Mouse (Mus musculus) right cerebral cortex, adult 2 months (tissue): ENCODE measurements around the gene C2cd6.

Experiments used
- DNase-seq, 2 experiments: peaks; one replicate each; pipeline ENCODE4 v3.0.0; 2021 to 2022; ENCODE audit warnings: low spot score in 2 of 2

Gene C2cd6

GRCm38 (mm10) chr1:59094705-59095104 lies at the start of gene C2cd6:
Gene C2cd6, minus strand, starts transcription at chr1:59094900.
- DNase-seq = no peak

GRCm38 (mm10) chr1:59142809-59143208 lies 48.1 kb upstream of the C2cd6 start:
- peak in 1 of 2 experiments; percentile 22 for DNase-seq

- no peak for DNase-seq
Measured at GRCm38 (mm10) chr1:59134419-59134818, 39.7 kb upstream of the C2cd6 start.

DNA sequence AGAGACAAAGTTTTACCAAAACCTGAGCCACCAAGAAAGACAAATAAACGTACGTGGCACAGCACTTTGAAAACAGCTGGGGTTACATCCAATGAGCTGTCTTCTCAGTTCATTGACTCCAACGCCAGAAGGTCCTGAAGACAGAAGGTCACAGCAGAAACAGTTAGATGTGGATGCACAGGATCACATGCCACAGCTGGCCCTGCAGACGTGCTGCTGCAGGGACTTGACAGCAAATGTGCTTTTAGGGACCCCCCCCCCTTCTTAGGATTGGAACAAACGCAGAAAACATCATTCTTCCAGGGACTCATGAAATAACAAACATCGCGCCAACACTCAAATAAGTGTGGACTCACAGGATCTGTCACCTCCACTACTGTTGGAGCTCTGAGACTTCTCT lies 34.2 kb upstream of the C2cd6 start:
- no peak for DNase-seq

GRCm38 (mm10) chr1:59125558-59125957 lies 30.9 kb upstream of the C2cd6 start:
- no peak for DNase-seq

GRCm38 (mm10) chr1:59119720-59120457 lies 25.2 kb upstream of the C2cd6 start, which contains the start of gene Tmem237:
Gene Tmem237, minus strand, starts transcription at chr1:59120408.
- peak; percentile 91 to 95 for DNase-seq

DNA sequence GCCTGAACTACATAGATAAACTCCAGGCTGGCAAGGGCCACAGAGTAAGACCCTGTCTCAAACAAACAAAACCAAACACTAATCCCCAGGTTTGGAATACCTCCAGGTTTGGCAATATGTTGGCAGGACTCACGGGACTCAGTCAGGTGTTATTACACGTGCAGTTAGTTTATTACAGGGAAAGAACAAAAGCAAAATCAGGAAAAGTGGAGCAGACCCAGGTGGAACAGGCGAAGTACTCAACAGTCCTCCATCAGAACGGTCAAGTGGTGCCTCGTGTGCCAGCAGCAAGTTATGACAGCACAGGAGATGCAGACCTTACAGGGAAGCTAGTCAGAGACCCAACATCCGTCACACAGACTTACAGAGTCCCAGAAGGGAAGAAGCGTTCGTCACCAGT lies 15.8 kb upstream of the C2cd6 start:
- DNase-seq = no peak

GRCm38 (mm10) chr1:59102071-59102470 lies 7.4 kb upstream of the C2cd6 start:
- no peak for DNase-seq

GRCm38 (mm10) chr1:59101020-59101419 lies 6.3 kb upstream of the C2cd6 start:
- DNase-seq = peak in 1 of 2 experiments; percentile 5

DNA sequence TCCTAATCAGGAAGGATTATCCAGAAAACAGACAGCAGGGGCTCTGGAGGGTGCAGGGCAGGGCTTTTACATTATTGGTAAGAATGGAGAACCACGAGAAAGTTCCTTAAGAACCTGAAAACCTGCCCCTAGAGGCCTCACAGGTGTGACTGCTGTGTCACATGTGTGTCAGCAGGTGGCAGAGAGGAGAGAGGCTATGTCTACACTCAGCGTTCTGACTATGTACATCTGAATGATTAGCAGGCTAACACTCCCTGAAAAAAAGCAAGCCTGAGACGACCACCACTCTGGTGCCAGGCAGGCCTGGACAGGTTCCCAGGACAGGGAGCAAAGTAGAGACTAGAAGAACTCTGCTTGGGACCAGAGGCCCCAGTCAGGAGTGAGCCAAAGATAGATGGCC lies 23.8 kb downstream of the C2cd6 start:
- DNase-seq = no peak

- DNase-seq = peak; percentile 30 to 34
Measured at GRCm38 (mm10) chr1:59067976-59068375, 26.7 kb downstream of the C2cd6 start.

DNA sequence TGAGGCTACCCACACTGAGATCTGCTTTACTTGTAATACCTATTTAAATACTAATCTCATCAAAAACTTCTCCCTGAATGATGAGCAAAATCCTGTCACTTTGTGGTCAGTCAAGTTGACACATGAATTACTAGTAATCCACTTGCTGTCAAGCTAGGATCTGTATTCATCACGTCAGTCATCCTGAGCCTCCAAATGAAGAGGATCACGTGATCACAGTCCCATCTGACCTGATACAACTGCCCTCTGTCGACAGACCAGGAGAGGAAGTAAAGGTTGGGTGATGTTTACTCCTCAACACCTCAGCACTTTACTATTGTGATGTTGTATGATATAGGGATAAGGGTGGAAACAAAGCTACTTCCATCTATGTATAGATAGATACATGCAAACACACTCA lies 31.0 kb downstream of the C2cd6 start:
- no peak for DNase-seq

DNA sequence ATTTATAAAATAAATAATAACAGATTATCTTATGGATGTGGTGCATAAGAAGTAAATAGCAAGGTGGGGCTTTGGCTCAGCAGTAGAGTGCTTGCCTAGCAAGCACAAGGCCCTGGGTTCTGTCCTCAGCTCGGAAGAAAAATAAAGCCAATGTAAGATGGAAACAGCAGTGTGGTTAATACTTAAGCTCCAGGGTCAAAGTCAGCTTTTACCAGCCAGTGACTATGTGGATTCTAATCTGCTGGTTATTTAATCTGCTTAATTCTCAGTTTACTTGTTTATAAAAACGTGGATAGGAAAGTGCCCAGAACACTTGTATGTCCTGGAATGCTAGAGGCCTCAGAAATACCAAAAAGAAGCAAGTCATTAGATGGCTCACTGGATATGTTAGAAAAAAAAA lies 37.7 kb downstream of the C2cd6 start:
- DNase-seq = no peak

GRCm38 (mm10) chr1:59051306-59051705 lies 43.4 kb downstream of the C2cd6 start:
- no peak for DNase-seq

DNA sequence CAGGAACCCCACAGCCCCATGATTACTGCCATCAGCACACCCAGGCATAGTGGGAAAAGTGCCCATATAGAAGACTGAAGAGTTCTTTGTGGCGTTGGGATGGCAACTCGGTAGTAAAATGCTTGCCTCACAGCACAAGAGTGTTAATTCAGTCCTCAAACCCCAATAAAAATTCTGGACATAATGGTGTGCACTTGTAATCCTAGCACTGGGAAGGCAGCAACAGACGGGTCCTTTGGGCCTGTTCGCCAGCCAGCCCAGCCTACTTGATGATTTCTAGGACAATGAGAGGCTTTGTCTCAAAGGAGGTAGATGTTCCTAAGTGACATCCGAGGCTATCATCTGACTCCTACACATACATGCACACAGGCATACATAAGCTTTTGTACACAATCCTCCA lies 57.0 kb downstream of the C2cd6 start:
- DNase-seq = no peak

- DNase-seq = no peak
Measured at GRCm38 (mm10) chr1:59021556-59021955, 73.1 kb downstream of the C2cd6 start.

DNA sequence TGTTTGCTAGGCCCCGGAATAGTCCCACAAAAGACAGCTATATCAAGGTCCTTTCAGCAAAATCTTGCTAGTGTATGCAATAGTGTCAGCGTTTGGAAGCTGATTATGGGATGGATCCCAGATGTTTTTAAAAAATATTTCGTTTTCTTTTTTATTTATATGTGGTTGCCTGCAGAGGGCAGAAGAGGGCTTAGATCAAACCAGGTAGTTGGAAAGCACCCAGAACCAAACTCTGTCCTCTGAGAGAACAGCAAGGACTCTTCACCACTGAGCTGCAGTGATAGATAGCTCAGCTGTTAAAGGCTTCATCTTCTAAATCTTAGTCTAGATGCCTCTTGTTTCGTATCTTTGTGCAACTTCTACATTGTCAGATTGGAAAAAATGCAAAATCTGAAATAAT lies 85.5 kb downstream of the C2cd6 start:
- DNase-seq = no peak
